Mouse (Mus musculus): ENCODE results near the gene Magea5. TPM values are rescaled to one million over a fixed set of nuclear protein-coding genes. Genes with fewer than 3 reads are reported as not detected.

Gene Magea5
- not detected in 4 replicates for total RNA-seq (2023)

DNA sequence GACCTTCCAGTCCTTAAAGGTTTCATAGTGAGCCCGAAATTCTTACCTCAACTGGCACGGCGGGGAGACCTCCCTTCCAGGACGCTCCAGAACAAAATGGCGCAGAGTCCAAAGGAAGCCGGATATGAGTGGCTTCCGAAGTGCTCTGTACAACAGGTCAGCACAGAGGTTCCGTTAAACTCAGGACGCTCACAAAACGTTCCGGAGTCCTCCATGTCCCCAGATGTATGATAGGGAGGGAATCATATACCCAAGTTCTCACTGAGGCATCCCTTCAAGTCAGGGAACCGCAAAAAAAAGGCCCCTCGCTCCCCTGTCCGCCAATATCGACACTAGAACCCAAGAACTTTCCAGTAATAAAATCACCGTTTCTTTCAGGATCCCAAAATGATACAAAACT, at the start of gene Magea5:
Magea5 (minus strand) TSS at position 101 of the 400 bp plus-strand sequence.

GRCm38 (mm10) chrX:155093566-155093965, 30.6 kb upstream of the Magea5 start, which contains the start of gene Magea2:
Gene Magea2 (minus strand): TSS chrX:155093666.

DNA sequence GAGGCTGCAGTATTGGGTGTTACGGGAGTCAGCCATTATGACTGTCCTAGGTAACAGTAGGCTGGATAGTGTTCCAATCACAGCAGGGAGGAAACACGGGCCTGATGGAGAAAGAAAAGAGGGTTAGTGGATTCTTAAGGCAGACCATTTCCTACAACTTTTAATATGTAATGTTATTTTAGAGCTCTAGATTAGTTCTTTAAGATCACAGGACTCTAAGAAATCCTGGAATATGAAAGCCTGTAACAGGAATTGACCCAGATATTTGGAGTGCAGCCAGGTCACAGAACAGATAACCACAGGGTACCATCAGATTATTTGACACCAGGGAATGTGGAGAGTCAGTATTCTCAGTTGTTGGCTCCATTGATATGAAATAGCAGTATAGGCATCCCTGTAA, 26.7 kb upstream of the Magea5 start, which contains the start of gene Magea1:
Magea1 (minus strand) TSS at position 101 of the 400 bp plus-strand sequence.

Other genes with a start within 250 kb of the Magea5 start
- not detected in 4 replicates for gene Cldn34b1, start 172.9 kb downstream of the Magea5 start, total RNA-seq (2023)
- not detected in 4 replicates for gene Magea6, start 127.2 kb downstream of the Magea5 start, total RNA-seq (2023)
- not detected in 4 replicates for gene Magea3, start 113.6 kb downstream of the Magea5 start, total RNA-seq (2023)
- not detected in 4 replicates for gene Magea8, start 67.3 kb downstream of the Magea5 start, total RNA-seq (2023)
- not detected in 4 replicates for gene Magea1, start 26.6 kb upstream of the Magea5 start, total RNA-seq (2023)
- gene Magea2, start 30.5 kb upstream of the Magea5 start, total RNA-seq (2023) = not detected in 4 replicates
- gene Cldn34b2, start 65.3 kb upstream of the Magea5 start, total RNA-seq (2023) = not detected in 4 replicates
- 272 to 319 TPM (median 299 TPM) in 4 replicates for gene Sat1, start 153.3 kb upstream of the Magea5 start, total RNA-seq (2023)
- 19.4 to 24.7 TPM (median 22.7 TPM) in 4 replicates for gene Acot9, start 199.3 kb upstream of the Magea5 start, total RNA-seq (2023)